Mouse (Mus musculus) layer of hippocampus, adult 8-10 months (tissue): ENCODE measurements at regions not wholly inside any gene's neighbourhood (a gene's known extent, or its start where the extent isn't known, plus 50 kb on each side); places are given as distances from the start of the nearest gene placed in this dataset.

Experiments
- DNase-seq, 2 experiments: peaks; one replicate each; pipeline ENCODE4 v3.0.0; 2022; ENCODE audit warnings: low spot score in 2 of 2

DNA sequence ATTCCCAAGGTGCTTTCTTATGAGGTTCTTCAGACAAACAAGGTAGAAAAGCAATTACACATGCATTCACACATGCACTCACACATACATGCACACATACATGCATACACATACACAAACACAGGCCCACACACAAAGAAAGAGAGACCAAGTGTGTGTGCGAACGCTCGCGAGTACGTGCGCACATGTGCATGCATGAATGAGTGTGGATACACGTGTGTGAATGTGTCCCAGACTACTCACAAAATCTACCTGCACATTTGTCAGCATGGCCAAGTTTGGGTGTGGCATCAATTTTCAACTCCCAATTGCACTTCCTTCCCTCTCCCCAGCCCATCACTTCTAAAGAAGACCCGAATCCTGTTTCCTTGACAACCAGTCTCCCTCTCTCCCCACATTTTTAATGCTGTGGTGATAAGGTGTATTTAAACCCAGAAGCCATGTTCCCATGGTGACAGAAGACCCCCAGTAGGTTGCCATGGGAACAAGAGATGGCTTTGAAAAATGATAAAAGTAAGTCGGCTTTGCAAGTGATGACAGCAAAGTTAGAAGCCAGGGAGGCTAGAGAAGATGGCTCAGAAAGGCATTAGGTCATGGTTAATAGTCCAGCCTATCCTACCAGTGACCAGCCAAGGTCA lies 206.3 kb downstream of the Rpl10-ps3 start:
- no peak for DNase-seq

DNA sequence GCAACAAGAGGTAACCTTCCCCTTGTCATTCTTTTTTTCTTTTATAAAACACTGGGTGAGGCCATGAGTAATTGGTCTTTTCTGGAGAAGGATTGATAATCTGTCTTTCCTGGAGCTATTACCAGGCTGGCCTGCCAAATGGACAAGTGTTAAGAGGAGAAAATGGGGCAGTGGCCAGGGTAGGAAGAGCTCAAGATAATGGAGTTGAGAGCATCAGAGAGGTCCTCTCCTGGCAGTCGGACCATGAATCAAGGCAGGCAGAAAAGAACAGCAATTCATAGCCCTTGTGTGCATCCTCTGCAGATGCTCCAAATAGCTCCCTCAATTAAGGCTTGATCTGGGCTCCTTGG lies 208.2 kb downstream of the Rpl10-ps3 start:
- no peak for DNase-seq

DNA sequence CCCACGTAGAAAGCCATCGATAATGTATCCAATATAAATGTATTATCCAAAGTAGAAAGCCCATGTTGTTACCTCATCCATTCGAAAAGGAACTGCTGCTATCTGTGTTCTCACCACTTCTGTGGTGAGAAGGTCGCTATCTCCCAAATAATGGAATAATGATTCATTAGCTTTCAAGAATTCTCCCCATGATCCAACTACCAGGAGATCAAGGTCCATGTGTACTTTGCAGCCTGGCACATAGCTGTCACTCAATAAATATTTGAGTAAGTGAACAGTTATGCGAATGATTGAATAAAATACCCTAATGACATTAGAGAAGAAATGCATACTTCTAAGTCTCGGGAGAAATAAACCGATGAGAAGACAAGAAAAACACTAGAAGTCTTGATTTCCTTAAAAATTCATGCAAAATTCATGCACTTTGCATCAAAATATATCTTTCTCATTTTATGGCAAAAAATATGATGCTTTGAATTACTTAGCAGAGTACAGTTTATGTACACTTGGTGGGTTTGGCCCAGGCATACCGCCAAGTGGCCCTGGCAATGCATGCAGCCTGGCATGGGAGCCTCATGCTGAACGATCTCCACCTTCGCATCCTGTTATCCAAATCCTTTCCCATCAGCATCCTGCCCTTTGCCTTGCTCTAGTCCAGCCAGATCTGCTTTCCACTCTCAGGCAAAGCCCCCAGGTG lies 208.7 kb downstream of the Rpl10-ps3 start:
- DNase-seq, result no peak

DNA sequence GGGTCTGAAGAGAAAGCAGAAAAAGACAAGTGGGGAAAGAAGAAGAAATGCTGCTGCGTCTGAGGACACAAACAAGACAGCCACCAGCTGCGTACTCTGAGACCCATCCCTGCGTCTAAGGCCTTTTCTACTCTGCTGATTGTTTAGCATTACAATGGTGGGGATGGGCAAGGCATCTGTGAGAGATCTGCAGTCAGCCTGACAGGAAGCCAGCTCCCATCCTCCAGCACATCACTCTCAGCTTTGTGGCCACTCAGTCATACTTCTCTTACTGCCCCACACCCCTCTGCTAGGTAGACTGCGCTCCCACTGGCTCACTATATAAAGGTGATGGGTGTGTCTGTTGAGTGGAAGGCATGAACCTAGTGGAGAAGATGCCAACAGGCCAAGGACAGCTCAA lies 220.5 kb downstream of the Rpl10-ps3 start:
- no peak for DNase-seq

DNA sequence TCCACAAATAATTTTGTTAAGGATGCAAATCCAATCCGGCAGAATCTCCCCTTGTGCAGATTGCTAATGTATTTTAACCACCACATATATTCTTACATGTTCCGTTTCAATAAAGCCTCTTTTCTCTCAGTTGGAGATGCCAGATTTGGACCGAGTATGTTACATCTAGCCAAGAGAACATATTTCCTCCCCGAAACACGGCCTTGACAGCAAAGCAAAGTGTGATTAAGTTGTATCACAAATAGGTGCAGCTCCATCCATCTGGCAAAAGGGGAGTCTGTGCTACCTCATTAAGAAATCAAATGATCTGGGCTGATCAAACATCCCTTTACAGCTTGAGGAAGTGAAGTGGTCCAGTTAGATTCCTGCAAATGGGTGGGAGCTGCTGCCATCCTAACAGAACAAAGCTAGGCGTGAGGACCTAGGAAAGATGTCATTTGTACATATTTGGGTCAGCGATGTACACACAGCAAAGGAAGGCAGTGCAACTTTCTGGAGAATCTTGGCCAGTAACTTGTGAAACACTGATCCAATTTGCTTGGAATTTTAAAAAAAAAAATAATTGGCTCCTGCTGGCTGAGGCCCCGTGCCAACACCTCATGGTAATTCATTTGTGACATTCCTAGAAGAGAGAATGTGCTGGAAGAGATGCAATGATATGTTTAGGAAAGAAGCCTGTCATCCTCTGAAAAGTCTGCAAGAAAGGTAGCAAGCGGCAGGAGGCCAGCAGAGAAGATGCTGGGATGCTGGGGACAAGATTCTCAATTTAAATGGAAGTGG lies 223.8 kb downstream of the Rpl10-ps3 start:
- DNase-seq, result peak; percentile 23 to 25

DNA sequence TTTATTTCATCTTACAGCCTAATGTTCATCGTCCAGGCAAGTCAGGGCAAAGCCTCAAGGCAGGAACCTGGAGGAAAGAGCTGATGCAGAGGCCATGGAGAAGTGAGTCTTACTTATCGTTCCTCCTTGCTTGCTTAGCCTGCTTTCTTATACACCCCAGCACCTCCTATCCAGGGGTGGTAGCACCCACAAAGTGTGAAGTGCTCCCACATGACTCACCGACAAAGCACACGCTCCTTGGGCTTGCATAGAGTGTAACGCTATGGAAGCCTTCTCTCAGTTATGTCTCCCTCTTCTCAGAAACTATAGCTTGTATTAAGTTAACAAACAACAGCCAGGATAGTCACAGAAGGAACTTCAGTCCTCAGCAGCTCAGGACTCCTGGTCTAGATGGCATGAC lies 225.4 kb downstream of the Rpl10-ps3 start:
- no peak for DNase-seq

DNA sequence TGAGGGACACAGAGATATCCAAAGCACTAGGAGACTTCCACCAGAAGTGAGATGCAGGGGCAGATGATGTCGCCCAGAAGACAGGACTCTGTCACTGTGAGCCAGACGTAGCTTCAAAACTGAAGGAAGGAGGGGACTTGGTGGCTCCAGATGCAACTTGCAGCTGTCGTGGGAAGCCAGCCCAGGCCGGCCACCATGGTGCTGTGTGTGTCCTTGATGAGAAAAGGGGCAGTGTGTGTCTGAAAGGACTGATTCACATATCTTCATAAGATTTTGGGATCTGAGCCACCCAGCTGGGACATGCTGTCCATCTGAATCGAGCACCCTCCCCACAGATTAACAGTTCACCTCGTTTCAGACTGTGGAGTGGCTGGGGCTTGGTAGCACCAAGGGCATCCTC lies 226.2 kb downstream of the Rpl10-ps3 start:
- peak; percentile 29 to 66 for DNase-seq

DNA sequence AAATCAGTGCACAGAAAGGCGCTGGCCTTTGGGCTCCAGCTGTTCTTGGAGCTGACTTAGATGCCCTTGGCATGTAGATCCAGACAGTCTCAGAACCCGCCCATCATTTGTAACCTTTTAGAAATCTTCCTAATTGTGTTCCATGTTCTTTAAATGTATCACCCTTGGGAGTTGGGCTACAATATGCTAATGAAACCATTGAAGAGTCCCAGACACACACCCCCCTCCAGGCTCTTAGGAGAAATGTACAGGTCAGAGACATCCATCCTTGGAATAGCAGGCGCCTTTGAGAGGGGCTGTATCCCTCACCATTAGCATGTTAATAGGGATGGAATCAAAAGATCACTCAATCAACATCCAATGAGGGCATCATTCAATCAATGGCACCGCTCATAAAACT lies 238.2 kb downstream of the Rpl10-ps3 start:
- DNase-seq, result no peak

DNA sequence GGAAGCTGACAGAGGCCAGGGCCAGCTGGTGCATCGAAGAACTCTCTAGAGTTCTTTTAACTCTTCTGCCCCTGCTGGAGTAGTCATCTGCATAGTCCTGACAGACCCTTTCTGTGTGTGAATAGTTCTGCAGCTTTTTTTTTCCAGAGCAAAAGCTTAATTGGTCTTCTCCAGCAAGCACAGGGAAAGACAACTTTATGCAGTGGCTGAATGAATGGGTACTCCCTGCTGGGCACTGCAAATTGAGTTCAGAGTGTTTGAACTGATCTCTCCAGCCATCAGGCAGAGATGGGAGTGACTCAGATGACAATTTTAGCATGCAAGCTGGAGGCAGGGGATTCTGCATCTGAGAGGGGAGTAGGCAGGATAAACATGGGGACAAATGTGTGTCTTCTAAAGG lies 242.0 kb downstream of the Rpl10-ps3 start:
- DNase-seq, result no peak

DNA sequence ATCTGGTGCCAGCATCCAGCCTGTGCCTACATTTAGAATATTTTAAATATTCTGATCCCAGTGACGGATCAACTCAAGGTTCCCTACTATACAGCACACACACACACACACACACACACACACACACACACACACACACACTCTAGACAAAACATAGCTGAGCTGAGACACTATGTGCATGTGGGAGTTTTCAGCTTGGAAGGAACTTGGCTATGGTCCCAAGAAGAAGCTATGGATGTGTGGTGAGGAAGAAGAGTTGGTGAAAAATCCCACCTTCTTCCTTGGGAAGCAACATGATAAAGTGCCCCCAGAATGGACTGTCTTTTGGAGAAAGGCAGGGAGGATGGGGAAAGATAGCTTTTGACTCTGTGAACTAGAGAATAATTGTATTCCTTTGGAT lies 243.7 kb downstream of the Rpl10-ps3 start:
- DNase-seq, result no peak

DNA sequence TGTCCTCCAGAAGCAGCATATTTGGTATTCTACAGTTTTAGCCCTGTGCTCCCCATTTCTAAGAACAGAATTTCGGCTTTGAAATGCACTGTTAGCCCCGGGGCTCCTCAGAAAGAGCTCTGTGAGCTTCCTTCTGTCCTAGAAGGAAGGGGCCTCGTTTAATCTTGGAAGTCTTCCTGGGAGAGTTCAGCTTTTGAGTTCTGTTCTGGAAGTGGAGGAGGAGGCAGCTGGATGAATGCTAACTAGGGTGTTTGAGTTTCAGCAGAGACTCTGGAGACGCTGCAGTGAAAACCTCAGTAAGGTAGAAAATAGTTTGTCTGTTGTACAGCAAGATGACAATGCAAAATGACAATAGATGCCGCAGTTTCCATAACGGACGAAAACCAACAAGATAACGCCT lies 253.8 kb downstream of the Rpl10-ps3 start:
- DNase-seq, result no peak

DNA sequence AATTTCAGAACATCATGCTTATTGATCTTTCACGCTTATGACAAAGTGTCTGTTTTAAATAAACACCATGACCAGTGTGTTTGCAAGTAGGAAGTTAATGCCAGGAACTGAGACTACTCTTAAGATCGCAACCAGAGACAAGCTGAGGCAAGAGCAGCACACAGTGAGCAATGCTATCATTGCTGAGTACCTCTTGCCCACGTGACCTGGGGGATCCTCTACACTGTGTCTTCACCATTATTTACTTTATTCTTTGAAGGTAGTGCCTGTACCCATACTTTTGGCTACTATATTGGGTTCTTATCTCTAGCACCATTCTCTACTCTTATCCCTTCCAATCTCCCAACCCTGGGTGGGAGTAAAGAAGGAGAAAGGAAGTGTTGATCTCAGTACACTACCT lies 254.9 kb downstream of the Rpl10-ps3 start:
- no peak for DNase-seq

DNA sequence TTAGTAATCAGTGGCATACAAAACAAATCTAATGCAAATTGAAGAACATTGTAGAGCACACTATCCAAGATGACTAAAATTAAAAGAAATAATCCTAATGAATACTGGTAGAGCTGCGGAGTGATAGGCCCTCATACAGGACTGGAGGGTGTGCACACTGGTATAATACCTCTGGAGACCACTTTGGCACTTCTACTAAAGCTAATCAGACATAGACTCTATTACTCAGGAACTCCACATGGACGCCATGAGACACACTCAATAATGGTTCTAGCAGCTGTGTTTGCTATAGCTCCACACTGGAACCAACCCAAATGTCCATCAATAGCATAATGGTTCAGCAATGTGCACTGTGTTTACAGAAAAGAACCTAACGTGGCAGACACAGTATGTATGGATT lies 264.6 kb downstream of the Rpl10-ps3 start:
- DNase-seq, result no peak

DNA sequence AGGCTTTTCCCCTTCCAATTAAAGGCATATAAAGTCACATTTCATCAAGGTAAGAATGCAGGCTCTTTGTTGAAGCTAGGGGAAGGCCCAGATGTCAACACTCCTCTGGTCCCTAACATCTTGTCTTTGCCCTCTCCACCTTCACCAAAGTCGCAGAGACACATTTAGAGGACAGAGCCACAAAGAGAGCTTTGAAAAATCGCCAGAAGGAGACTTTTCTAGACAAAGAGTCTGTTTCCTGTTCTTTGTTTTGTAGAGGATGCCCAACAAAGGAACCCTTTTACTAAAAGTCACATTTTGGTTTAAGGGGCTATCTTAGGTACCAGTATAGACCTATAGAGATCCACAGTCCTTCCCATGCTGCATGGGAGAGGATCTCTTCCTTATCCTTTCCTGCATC lies 269.9 kb upstream of the Ncam1 start:
- no peak for DNase-seq

DNA sequence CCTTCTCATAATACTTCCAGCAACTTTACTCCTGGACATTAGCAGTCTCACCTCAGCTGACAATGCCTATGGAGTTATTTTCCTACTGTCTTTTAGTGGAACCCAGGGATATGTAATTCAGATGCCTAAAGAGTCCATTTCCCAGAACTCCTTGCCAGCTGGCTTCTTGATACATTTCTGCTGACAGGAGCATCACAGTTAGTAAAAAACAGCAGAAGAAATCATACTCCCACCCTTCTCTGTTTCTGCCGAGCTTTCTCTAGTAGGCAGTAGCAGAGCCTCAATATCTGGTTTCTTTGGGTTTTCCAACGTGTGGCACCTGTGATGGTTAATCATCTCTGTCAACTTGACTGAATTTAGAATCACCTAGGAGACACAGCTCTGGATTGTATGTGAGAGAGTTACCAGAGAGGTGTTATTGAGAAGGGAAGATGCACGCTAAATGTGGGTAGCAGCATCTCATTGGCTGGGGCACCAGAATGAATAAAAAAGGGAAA lies 269.1 kb upstream of the Ncam1 start:
- no peak for DNase-seq

DNA sequence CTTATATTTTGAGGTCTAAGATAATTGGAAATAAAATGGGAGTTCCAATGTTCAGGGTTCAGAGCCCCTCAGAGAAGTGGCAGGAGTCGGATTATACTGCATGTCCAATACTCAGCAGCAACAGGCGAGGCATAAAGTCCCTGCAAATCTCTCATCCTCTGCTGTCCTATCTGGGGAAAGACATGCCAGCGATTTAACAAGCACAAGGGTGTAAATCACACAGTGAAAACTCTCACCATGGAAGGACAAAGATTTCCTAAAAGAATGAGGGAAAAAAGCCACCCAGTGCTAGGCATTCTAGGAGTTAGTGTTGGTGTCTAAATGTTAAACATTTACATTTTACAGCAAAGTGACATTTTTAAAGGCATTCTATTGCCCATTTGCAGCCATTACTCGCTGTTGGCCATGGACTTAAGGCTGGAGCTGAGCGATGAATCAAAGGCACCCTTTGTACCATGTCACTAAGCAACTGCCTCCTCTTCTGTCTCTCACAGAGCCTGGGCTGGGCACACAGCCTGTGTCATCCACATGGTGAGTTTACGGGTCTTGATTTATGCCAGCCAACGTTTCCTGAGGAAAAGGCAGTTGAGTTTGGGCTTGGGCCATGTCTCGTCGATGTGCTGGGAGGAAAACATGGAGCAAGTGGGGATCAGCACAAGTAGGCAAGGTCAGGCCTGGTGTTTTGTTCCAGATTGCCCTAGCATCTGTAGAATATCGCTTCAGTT lies 265.9 kb upstream of the Ncam1 start:
- peak; percentile 45 to 63 for DNase-seq

DNA sequence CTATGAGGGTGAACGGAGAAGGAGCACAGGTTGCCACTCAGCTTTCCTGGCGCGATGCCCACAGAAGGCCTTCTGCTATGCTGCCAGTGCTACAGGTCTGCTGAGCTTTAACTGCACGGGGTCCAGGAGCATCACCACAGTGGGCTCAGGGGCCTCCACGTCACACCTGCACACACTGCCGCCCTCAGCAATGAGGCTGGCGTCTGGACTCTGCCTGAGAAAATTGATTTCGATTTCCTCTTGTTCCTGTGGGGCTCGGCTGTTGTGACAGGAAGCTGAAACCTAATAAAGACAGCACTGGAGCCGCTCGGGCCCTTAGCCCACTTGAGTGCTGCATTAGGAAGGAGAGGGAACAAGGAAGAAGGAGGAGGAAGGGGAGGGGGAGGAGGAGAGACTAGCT lies 239.5 kb upstream of the Ncam1 start:
- DNase-seq, result no peak

DNA sequence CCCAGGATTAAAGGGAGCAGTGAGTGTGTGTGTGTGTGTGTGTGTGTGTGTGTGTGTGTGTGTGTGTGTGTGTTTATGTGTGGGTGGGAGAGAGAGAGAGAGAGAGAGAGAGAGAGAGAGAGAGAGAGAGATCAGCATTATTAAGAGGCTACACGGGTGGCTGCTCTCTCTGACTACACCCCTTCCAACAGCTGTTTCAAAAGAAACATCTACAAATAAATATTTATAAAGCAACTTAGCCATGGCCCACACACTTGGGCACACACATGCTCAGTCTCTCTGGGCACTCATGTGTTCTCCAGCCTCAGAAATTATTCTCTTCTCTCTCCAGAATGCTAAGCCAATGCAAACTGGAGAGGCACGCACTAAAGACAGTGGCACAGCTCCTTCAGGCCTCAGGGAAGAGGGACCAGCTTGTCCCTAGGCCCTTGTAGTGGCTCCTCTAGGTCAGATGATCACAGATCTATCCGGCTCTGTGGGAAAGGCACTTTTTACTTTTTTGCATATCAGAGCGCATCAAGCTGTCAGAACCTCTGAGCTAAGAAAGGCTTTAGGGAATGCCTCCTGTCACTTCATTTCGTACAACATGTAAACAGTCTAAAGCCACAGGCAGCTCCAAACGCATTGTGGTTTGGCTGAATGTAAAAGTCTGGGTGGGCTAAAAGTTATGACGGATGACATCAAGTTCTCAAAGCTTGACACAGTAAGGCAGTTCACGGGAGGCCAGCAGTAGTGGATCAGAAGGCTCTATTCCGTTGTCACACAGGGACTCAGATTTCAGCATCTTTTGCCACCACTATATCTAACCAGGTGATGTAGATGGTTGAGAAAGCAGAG lies 233.8 kb upstream of the Ncam1 start:
- DNase-seq, result no peak

DNA sequence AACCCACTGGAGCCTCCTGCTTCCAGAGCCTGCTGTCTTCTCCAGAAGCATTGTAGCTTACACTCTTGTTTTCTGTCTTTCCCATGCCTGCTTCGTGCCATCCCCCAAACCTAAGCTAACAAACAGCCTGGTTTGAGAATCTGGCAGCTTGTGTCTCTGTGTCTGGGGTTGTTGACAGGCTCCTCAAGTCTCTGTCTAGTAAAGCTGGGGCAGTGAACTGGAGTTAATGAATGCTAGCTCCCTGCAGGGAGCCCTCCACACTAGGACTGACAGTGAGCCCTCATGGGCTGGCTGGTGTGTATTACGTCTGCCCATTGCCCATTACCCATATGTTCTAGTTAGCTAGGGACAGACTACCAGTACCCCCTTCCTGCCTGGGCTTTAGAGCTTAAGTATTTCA lies 232.6 kb upstream of the Ncam1 start:
- no peak for DNase-seq

DNA sequence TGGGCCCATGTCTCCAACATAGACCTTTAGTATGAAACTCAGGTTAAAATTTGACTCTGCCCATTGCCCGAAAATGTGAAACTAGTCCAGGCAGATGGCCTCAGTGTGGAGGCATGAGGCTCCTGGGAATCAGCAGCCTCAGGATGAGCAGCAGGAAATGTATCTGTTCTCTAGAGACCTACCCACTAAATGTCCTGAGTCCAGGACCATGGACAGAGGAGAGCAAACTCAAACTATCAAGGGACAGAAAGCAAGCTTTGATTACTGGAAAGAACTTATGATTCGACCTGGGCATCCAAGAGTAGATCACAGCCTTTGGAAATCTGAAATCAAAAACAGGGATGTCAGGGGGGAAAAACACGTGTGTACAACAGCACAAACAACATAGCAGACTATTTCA lies 230.3 kb upstream of the Ncam1 start:
- no peak for DNase-seq

DNA sequence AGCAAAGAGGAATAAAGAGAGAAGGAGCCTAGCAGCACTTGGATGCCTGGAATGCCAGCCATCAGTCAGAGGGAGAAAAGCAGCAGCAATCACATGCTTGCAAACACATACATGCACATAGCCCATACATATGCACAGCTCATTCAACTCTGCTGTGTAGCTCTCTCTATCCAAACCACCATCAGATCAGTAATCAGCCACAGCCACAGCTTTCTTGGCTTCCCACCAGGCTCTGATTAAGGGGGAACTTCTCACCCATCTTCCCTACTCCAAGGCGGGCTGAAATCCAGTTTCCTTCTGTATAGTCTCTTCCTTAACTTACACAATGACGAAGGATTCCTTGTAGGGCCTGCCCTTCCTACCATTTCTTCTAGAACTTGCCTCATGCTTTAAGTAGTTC lies 229.8 kb upstream of the Ncam1 start:
- no peak for DNase-seq
